Mouse (Mus musculus) neural tube, embryonic 13.5 days (tissue): ENCODE results near the gene Zc3h15. TPM values are rescaled to one million over a fixed set of nuclear protein-coding genes. Genes with fewer than 3 reads are reported as not detected.

Experiments
- ATAC-seq: fragments of 200-750 bp; cut with Nextera tagmentation; 2 replicates; pipeline ENCODE4 v1.8.0; 2017; ENCODE audit warnings: low read depth, mild to moderate bottlenecking, moderate TSS enrichment, moderate library complexity
- H3K27ac ChIP-seq: fragments of 300-500 bp; sonication (generic); replicated peaks from 2 replicates; pipeline ENCODE4 v1.5.1; 2015; ENCODE audit warnings: moderate library complexity, mild to moderate bottlenecking, inconsistent platforms
- H3K27me3 ChIP-seq: fragments of 300-500 bp; sonication (generic); 2 replicates; pipeline ENCODE4 v1.6.1; 2015; ENCODE audit warnings: mild to moderate bottlenecking, inconsistent platforms
- H3K36me3 ChIP-seq: fragments of 300-500 bp; sonication (generic); 2 replicates; pipeline ENCODE4 v1.6.1; 2015; ENCODE audit warnings: mild to moderate bottlenecking, inconsistent platforms
- H3K4me1 ChIP-seq: fragments of 300-500 bp; sonication (generic); replicated peaks from 2 replicates; pipeline ENCODE4 v1.6.1; 2015; ENCODE audit warnings: inconsistent platforms
- H3K4me2 ChIP-seq: fragments of 300-500 bp; sonication (generic); 2 replicates; pipeline ENCODE4 v1.6.1; 2015; ENCODE audit warnings: inconsistent platforms, mild to moderate bottlenecking, moderate library complexity
- H3K4me3 ChIP-seq: fragments of 300-500 bp; sonication (generic); 2 replicates; pipeline ENCODE4 v1.5.1; 2015; ENCODE audit warnings: mild to moderate bottlenecking, inconsistent platforms
- H3K9ac ChIP-seq: fragments of 300-500 bp; sonication (generic); 2 replicates; pipeline ENCODE4 v1.6.1; 2015; ENCODE audit warnings: moderate library complexity, mild to moderate bottlenecking, inconsistent platforms
- H3K9me3 ChIP-seq: fragments of 300-500 bp; sonication (generic); 2 replicates; pipeline ENCODE4 v1.6.1; 2016; ENCODE audit warnings: inconsistent platforms
- WGBS: fragments of 180-500 bp; shearing (Covaris S2); methylation state at CpG from one replicate; pipeline ENCODE4 v1.1.7; 2015; 5-methylcytosine and 5-hydroxymethylcytosine counted together
- polyA plus RNA-seq: library from polyadenylated mRNA; unstranded; fragments of >200 nt; fragmentation: Nextera tagmentation; extraction: Ambion mirVana; gene quantifications from 2 replicates; pipeline ENCODE4 v1.2.1, GENCODE M21; 2015

The Zc3h15 gene
- polyA plus RNA-seq, 1 experiment from 2014 or later: 203 TPM

GRCm38 (mm10) chr2:83675681-83676080 lies 31.4 kb downstream of the Zc3h15 start:
- Histone ChIP-seq H3K27me3 (no peaks in the 10 kb centered on the region), H3K9ac (no peak overlapping the region), H3K36me3 (peaks cover 12% of the 10 kb centered on the region), H3K4me1 (peaks cover 14% of the 10 kb centered on the region), H3K27ac (no peak overlapping the region), H3K4me2 (no peak overlapping the region), H3K4me3 (no peak overlapping the region), H3K9me3 (no peaks in the 10 kb centered on the region)
- no peak for ATAC-seq
- 52% methylated on average over 5 of the region's 5 CpGs for WGBS

DNA sequence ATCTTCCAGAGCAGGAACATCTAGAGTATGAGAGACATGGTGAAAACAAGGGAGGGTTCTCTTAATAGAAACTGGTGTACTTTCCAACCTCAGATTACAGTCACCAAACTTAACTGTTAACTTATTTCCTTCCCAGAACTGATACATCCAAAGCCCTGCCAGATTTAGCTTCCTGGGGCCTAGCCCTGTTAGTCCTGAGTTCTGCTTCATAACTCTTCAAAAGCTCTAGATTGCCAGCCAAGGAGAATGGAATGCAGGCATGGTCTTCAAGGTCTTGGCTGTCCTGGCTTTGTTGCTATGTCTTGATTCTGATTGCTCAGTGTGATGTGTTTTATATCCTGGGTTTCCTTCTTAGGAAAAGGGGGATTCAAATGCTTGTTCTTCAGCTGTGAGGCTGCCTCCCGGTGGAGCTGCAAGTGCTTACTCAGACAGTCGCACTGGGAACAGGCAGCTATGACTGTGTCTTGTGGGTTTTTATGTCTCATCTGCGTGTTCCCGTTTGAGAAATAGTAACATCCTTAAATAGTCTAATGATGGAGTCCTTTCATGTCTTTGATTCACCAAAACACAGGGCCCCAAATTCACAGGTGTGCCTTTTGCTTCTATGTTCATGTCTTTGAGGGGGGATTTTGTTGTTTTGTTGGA lies 32.1 kb downstream of the Zc3h15 start:
- WGBS: 82% methylated on average over 4 of the region's 4 CpGs

GRCm38 (mm10) chr2:83681332-83681731 lies 37.1 kb downstream of the Zc3h15 start:
- Histone ChIP-seq H3K36me3 (no peaks in the 10 kb centered on the region), H3K4me1 (peaks cover 11% of the 10 kb centered on the region; the same call in 1 of the 2 replicates), H3K9me3 (no peaks in the 10 kb centered on the region), H3K9ac (no peak overlapping the region), H3K4me2 (no peak overlapping the region), H3K27ac (peak overlapping the region; percentile 55; the same call in 1 of the 2 replicates), H3K27me3 (no peaks in the 10 kb centered on the region), H3K4me3 (no peak overlapping the region)
- WGBS: 32% methylated on average over 8 of the region's 8 CpGs
- peak; percentile 77 for ATAC-seq

More for the DNA sequence above, 32.1 kb downstream of the Zc3h15 start:
- H3K9me3 ChIP-seq: no peaks in the 10 kb centered on the region
- H3K4me1 ChIP-seq: peaks cover 21% of the 10 kb centered on the region
- H3K4me3 ChIP-seq: no peak overlapping the region
- H3K4me2 ChIP-seq: no peak overlapping the region
- H3K27ac ChIP-seq: no peak overlapping the region
- ATAC-seq: no peak
- no peaks in the 10 kb centered on the region for H3K27me3 ChIP-seq
- H3K36me3 ChIP-seq: peaks cover 12% of the 10 kb centered on the region
- no peak overlapping the region for H3K9ac ChIP-seq

DNA sequence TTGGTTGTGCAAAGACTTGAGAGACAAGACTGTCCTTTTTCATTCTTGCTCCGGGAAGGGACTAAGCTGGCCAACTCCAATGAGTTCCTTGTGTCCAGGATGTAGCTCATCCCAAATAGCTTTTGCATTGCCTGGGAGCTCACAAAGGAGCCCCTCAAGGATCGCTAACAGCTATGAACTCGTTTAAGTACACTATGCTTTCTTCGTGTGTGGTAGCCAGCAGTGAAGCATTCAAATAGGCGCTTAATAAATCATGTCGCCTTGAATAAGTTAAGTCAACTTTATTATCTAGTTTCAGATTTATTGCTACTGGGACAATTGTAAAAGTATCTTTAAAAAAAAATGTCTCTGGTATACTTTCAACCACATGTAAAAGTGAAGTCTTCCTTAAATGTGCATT lies 37.5 kb downstream of the Zc3h15 start:
- Histone ChIP-seq H3K9ac (no peak overlapping the region), H3K4me1 (peaks cover 11% of the 10 kb centered on the region; the same call in 1 of the 2 replicates), H3K4me3 (no peak overlapping the region), H3K9me3 (no peaks in the 10 kb centered on the region), H3K4me2 (no peak overlapping the region), H3K27me3 (no peaks in the 10 kb centered on the region), H3K36me3 (no peaks in the 10 kb centered on the region), H3K27ac (0 out of 2 replicates have a peak overlapping the region, but pooled peaks have one; percentile 20)
- peak; percentile 90 for ATAC-seq
- 14% methylated on average over 6 of the region's 6 CpGs for WGBS

DNA sequence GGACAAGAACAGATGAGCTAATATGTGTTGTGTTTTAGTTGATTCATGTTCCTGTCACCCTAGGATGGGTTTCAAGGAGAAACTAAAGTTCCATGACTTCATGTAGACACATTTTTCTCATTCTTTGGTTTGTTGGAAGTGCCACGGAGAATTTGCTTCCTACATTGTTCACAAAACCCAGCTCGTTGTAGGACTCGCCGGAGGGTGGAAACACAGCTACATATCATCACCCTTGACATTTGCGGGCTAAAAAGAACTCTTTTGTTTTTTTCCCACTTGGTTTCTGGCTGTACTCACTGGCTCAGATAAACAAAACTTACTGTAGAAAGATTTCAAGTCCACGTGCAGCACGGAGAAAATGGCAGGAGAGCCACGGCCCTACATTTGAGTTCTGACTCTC lies 38.0 kb downstream of the Zc3h15 start:
- no peak overlapping the region for H3K4me2 ChIP-seq
- no peak overlapping the region for H3K9ac ChIP-seq
- ATAC-seq: peak; percentile 10; the same call in 1 of the 2 replicates
- H3K27me3 ChIP-seq: no peaks in the 10 kb centered on the region
- H3K36me3 ChIP-seq: no peaks in the 10 kb centered on the region
- no peaks in the 10 kb centered on the region for H3K9me3 ChIP-seq
- H3K27ac ChIP-seq: no peak overlapping the region
- H3K4me1 ChIP-seq: peaks cover 11% of the 10 kb centered on the region; the same call in 1 of the 2 replicates
- WGBS: 17% methylated on average over 8 of the region's 8 CpGs
- H3K4me3 ChIP-seq: no peak overlapping the region

GRCm38 (mm10) chr2:83683731-83684519 lies 39.7 kb downstream of the Zc3h15 start:
- 80% methylated on average over 9 of the region's 9 CpGs for WGBS
- H3K9me3 ChIP-seq: peaks cover 7% of the 10 kb centered on the region; the same call in 1 of the 2 replicates
- H3K36me3 ChIP-seq: no peaks in the 10 kb centered on the region
- no peaks in the 10 kb centered on the region for H3K27me3 ChIP-seq
- H3K4me1 ChIP-seq: peaks cover 11% of the 10 kb centered on the region; the same call in 1 of the 2 replicates
- no peak overlapping the region for H3K9ac ChIP-seq
- no peak for ATAC-seq
- no peak overlapping the region for H3K4me2 ChIP-seq
- no peak overlapping the region for H3K27ac ChIP-seq
- H3K4me3 ChIP-seq: no peak overlapping the region

DNA sequence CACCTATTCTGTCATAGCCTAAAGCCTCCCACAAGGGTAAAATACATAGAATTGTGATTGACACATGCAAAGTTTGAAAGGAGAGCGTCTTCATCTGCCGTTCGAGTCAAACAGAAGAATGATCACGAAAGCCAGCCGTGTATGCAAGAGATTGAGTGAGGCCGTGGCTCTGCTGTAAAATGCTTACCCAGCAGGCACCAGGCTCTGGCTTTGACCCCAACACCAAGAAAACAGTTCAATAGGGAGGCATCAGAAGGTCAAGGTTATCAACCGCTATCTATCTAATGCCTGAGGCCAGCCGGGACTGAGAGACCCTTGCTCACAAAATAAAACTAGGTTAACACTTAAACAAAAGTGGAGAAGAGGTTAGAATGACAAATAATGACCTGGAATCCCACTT lies 40.5 kb downstream of the Zc3h15 start:
- no peak overlapping the region for H3K9ac ChIP-seq
- peaks cover 11% of the 10 kb centered on the region; the same call in 1 of the 2 replicates for H3K9me3 ChIP-seq
- H3K36me3 ChIP-seq: peaks cover 5% of the 10 kb centered on the region; the same call in 1 of the 2 replicates
- no peak overlapping the region for H3K4me3 ChIP-seq
- H3K4me2 ChIP-seq: no peak overlapping the region
- peaks cover 11% of the 10 kb centered on the region; the same call in 1 of the 2 replicates for H3K4me1 ChIP-seq
- WGBS: 80% methylated on average over 8 of the region's 8 CpGs
- no peaks in the 10 kb centered on the region for H3K27me3 ChIP-seq
- H3K27ac ChIP-seq: no peak overlapping the region
- ATAC-seq: no peak

- WGBS: 70% methylated on average over 2 of the region's 2 CpGs
- Histone ChIP-seq H3K4me1 (peaks cover 16% of the 10 kb centered on the region), H3K36me3 (peaks cover 5% of the 10 kb centered on the region; the same call in 1 of the 2 replicates), H3K27ac (no peak overlapping the region), H3K9ac (no peak overlapping the region), H3K27me3 (no peaks in the 10 kb centered on the region), H3K4me2 (no peak overlapping the region), H3K9me3 (peaks cover 11% of the 10 kb centered on the region; the same call in 1 of the 2 replicates), H3K4me3 (no peak overlapping the region)
- ATAC-seq: no peak
Measured at GRCm38 (mm10) chr2:83690372-83690771, 46.1 kb downstream of the Zc3h15 start.

- H3K36me3 ChIP-seq: peaks cover 5% of the 10 kb centered on the region; the same call in 1 of the 2 replicates
- no peak for ATAC-seq
- H3K4me2 ChIP-seq: no peak overlapping the region
- no peak overlapping the region for H3K9ac ChIP-seq
- peaks cover 16% of the 10 kb centered on the region for H3K4me1 ChIP-seq
- peaks cover 11% of the 10 kb centered on the region; the same call in 1 of the 2 replicates for H3K9me3 ChIP-seq
- no peaks in the 10 kb centered on the region for H3K27me3 ChIP-seq
- 20% methylated on average over 10 of the region's 10 CpGs for WGBS
- no peak overlapping the region for H3K4me3 ChIP-seq
- H3K27ac ChIP-seq: no peak overlapping the region
Measured at GRCm38 (mm10) chr2:83692651-83693545, 48.7 kb downstream of the Zc3h15 start.

GRCm38 (mm10) chr2:83694061-83694460 lies 49.8 kb downstream of the Zc3h15 start:
- 0 out of 2 replicates have a peak, but pooled peaks cover 2% of the 10 kb centered on the region for H3K9me3 ChIP-seq
- no peak overlapping the region for H3K4me2 ChIP-seq
- no peak overlapping the region for H3K4me3 ChIP-seq
- H3K27me3 ChIP-seq: no peaks in the 10 kb centered on the region
- no peak overlapping the region for H3K27ac ChIP-seq
- WGBS: 80% methylated on average over 7 of the region's 7 CpGs
- peaks cover 4% of the 10 kb centered on the region; the same call in 1 of the 2 replicates for H3K36me3 ChIP-seq
- peaks cover 16% of the 10 kb centered on the region for H3K4me1 ChIP-seq
- no peak overlapping the region for H3K9ac ChIP-seq
- ATAC-seq: no peak

- H3K36me3 ChIP-seq: no peaks in the 10 kb centered on the region
- no peak overlapping the region for H3K4me2 ChIP-seq
- no peak overlapping the region for H3K4me3 ChIP-seq
- no peak overlapping the region for H3K9ac ChIP-seq
- no peak for ATAC-seq
- no peaks in the 10 kb centered on the region for H3K27me3 ChIP-seq
- no peak overlapping the region for H3K27ac ChIP-seq
- no peaks in the 10 kb centered on the region for H3K9me3 ChIP-seq
- WGBS: 81% methylated on average over 11 of the region's 11 CpGs
- H3K4me1 ChIP-seq: peaks cover 16% of the 10 kb centered on the region
Measured at GRCm38 (mm10) chr2:83695345-83696247, 51.4 kb downstream of the Zc3h15 start.
